Mouse (Mus musculus) lung, postnatal 14 days (tissue): ENCODE results near the gene Gabrb3.

Source experiments
- DNase-seq: peaks from one replicate; pipeline ENCODE4 v3.0.0; 2021

Gabrb3 gene

DNA sequence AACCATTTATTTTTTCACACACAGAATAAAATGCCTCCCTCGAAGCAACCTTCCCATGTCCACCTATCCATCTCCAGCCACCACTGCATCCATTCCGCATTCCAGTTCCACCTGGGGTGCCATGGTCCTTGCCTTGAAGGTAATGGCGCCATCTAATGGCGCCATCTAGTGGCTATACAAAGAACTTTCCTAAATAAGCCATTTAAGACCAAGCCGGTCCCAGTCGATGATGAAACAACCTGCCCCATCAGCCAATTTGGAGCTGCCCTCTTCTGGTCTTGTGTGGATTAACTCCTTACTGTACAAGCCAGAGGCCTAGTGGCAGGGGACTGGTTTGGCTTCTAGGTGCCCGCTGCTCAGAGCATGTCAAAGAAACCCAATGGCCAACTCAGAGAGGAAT is 119.1 kb downstream of the Gabrb3 start:
- DNase-seq: no peak

DNA sequence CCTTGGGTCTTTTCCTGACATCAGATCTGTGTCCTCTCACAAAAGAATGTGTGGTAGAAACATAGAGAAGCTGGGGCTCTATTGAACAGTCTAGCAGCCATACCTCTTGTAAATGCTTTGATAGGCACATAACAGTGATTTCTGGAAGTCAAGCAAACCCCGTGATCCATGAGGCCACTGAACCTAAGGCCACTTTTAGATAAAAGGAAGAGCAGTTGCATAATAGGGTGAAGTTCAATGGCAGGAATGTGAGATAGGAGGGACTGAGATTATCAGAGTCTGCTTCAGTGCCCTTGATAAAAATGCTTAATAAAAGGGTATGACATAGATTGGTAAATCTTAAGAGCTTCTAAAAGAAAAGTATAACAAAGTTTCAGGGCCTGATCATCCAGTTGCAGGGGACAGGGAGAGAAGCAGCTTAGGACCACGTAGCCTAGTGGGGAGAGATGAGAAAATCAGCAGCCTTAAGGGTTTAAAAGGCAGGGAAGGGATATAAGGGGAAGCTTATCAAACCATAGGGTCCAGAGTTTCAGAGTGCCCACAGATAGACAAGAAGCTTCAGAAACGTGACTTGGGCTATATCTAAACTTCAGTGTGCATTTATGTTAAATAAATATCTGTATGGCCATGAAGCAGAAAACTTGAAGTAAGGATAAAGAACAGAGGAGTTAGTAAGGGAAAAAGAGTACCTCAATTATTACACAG is 141.4 kb downstream of the Gabrb3 start:
- no peak for DNase-seq

DNA sequence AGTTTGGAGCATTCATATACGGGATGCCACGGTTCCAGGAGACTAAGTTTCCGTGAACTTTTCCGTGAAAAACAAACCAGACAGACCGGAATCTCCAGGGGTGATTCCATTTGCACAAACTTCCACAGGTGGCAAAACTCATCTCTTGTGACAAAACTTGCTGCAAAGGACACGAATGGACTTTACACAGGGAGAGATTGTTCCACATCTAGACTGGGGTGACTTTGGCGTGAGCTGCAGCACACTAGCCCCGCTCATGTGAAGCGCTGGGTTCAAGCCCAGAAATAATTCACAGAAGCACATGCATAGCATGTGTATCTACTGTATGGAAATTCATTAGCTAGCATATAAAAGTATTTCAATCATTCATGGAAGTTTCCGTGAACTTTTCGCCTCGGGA is 144.9 kb downstream of the Gabrb3 start:
- DNase-seq: no peak

DNA sequence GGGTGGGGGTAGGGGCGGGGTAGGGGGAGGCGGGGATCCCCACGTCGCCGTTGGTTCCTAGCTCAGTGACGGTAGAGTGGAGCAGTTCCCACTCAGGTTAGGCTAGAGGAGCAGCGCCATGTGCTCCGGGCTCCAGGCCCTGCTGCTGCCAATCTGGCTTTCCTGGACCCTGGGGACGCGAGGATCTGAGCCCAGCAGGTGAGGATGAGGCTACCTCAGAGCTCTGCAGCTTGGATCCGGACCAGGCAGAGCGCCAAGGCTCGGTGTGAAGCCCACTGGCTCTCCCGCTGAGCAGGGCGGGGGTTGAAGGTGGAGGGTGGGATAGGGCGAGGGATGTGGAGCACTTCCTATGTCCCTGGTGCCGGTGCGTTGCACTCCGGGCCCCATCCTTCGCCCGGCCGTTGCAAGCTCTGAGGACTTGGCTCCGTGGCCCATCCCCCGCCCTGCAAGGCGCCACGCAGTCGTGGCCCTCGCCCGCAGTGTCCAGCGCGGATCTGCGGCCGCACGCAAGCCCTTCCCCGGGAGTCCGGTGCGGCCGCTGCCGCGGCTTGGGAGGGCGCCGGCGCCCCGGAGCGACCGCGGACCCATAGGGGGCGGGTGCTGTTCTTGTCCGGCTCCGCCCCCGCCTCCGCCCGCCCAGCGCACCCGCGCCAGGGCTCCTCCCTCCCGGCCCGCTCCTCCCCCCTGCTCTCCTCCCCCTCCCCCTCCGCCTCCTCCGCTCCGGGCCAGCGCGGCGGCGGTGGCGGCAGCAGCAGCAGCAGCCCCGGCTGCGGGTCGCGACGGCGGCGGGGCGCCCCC is 171.2 kb downstream of the Gabrb3 start:
- DNase-seq: peak; percentile 10

DNA sequence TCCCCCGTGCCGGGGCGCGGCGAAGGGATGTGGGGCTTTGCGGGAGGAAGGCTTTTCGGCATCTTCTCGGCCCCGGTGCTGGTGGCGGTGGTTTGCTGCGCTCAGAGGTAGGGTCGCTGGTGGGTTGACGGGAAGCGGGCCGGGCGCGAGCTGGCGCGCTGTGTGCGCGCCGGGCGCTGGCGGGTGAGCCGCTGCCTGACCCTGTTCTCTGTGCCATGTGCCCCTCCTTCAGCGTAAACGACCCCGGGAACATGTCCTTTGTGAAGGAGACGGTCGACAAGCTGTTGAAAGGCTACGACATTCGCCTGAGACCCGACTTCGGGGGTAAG is 171.7 kb downstream of the Gabrb3 start:
- DNase-seq: no peak

DNA sequence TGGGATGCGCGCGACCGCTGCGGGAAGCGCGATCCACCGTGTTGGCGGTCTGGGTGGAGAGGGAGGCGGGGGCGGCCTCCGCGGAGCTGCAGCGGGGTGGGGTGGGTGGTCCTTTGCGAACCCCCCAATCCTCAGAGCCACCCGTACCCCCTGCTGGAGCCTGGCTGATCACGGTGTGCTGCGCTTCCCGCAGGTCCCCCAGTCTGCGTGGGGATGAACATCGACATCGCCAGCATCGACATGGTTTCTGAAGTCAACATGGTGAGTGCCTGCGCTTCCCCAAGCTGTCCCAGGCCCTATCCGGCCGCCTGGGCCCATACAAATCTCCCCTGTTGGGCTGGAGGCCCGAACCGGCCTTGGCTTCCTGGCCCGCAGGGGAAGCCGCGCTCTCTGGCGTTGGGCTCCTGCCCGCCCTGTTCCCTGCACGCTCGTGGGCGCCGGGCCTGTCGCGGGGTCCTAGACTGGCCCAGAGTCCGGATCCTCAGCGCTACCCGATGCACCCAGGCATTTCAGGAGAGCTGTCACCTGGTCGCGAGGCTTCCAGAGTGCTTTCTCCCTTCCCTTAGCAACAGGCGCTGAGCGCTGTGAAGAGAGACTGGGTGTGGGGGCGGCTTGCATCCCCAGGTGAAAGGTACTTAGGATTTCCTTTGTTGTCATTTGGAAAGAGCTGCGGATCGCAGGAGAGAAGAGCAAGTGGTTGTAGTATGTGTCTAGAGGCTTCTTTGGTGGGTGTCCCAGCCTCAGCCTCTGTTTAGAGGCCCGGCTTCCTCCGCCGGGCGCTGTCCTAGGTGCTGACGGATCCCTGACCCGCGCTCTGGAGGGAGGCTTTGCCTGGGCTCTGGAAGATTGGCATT is 172.3 kb downstream of the Gabrb3 start:
- peak; percentile 7 for DNase-seq

DNA sequence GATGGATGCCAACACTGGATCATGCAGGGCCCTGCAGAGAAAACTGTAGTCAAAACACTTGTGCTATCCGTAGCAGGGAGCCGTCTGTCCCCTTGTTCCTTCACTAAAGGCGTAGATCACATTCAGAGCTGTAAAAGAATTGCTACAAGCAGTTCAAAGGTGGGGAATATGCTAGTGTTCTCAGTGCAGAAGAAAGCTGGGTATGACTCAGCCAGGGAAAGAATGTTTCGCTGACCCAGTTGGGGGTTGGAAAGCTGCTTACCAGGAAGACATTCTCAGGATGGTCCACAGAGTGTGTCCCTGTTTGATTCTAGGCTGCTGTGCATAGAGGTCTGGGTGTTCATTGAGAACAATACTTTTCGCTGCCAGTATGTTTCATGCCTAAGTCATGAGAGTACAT is 177.8 kb downstream of the Gabrb3 start:
- no peak for DNase-seq

DNA sequence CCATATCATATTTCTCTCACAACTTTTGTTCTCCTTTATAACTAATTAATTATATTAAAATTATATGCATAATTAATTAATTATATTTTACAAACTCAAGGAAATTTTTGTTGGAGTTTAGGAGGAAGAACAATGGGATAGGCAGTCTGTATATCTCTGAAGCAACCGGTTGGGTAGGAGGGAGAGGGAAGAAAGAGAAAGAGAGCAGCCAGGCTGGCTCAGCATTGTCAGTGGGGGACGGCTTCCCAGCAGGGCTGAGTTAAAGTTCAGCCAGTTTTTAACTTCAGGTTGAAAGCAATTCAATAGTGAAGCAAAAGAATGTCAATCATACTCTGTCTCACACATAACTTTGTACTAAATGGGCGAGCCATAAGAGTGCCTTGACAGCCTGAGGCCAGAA is 199.2 kb downstream of the Gabrb3 start:
- no peak for DNase-seq

DNA sequence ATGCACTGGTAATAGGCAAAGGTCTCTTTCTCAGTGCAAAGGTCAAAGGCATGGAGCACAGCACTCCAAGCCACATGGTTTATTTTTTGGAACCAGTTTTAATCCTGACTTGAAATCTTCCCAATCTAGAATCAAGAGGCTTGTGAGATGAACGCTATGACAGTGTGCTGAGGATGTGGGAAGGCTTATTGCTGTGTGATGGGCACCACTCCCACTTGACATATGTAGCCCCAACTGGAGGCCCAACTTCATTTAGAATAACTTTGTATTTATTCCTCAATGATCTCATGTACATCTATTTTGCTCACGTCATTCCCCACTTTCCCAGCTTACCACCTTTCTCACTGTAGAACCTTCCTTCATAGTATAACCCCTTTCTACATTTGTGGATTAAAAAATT is 200.5 kb downstream of the Gabrb3 start:
- DNase-seq: no peak

DNA sequence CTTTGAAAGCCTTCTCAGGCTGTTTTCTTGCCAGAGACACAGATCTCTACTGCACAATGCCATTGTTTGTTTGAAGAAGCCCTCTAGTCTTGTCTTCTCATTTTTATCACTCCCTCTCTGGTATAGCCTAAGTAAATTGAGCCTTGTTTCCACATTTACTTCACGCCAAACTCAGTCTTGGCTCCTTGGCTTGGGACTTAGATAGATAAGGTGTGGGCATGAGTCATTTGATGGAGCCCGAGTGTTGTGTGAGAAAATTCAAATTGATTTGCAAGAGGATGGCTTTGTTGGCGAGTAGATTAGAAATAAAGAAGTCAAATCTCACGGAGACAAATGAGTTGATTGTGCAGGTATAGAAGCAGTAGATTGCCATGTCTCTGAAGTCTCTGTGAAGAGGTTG is 204.2 kb downstream of the Gabrb3 start:
- no peak for DNase-seq

DNA sequence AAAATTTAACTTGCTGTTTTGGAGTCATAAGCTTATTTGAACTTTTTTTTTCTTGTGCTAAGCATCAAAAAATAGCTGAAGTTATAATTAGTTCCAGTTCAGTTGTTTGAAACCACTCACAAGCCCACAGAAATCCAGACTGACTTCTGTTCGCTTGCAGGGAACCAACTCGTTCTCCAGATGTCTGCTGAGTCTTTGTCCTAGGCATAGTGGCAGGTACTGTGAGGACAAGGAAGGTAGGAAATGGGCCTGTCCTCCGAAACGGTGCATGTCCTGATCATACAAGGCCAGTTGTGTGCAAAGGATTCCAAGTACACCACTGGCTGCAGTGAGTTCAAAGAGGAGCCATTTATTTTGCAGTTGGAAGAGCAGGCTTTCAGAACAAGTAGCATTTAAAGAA is 215.5 kb downstream of the Gabrb3 start:
- DNase-seq: no peak

DNA sequence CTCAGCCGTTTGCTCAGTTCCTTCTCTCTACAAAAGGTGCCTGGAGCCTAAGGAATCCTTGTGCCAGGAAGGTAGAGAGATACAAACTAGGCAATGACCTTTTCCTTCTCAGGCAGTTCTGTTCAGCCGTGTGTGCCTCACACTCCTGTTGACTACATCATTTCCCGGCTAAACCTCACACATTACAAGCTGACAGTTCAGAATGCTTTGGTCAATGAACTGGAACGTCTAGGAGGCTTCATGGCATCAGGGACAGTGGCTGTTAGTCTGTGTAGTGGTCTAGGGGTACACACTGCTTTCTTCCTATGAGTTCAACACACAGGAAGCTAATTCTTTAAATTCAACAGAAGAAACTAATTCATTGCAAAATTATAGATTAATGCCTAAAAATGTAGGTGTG is 216.2 kb downstream of the Gabrb3 start:
- DNase-seq: no peak

DNA sequence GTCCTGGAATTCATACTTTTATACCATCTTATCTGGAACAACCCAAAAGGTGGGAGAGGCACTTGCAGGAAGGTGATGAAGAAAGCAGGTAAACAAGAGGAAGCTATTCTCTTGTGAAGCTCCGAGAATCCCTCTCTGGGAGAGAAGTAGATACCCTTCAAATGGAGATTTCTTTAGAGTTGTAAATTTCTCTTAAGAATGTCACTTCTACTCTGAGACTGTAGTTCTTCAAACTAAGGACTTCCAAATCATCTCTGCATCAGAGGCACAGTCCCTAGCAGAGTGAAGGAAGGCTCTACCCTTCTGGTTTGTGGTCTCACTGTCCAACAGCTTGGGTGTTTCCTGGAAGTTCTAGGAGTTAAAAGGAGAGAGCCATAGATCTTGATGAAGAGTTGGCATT is 221.3 kb downstream of the Gabrb3 start:
- no peak for DNase-seq

DNA sequence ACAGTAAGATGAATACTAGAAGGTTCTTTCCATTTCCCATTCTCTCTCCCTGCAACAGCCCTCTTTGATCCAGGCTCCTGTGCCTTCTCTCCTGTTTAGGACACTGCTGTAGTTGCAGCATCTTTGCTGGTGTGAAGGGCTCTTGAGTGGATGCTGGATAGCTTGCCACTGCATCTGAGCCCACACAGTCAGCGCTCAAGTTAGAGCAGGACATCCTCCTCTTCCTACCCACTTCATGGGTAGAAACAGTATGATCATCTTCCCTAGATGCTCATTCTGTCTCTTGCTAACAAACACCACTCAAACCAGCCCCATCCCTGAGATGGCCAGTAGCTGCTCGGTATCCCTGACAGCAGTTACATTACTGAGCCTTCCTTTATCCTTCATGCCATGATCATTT is 227.9 kb downstream of the Gabrb3 start:
- no peak for DNase-seq

DNA sequence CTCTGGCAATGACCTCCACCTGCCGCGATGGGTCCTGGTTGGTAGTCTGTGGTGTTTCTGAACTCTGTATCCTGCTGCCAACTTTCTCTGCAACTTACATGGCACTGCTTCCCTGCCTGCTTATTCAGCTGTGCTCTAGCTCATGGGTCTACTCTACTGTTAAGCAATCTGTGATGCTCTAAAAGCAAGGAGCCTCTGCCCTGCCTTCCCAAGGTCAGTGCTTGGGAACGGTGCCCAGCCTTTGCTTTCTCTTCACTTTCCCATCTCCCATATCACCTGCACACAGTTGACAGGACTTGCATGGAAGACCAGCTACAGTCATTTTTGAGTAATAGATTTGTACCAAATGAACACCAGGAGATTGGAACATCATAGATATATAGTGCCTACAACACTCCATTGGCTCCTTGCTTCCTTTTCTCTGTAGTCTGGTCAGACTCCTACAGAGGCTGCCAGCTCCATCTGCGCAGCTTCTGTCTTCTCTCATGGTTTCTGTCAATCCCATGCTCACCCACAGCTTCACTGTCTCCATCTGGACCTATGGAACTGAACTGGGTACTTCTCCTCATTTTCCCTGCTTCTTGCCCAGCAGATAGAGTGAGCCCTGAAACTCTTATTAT is 228.8 kb downstream of the Gabrb3 start:
- no peak for DNase-seq

DNA sequence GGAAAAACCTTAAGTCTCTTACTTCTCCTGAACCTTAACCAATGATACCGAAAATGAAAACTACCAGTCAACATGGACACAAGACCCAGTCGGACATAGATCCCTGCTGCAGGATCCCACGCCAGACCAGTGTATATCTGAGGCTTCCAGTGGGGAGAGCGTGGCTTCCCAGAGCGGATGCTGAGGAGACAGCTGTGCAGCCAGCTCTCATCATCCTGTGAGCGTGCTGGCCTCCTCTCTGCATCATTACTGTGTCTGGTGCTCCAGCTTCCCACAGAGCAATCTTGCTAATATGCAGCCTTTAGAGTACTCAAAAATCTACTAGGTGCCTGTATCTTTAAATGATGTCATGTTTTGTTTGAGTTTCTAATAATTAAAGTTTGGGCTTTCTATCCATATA is 257.9 kb downstream of the Gabrb3 start:
- no peak for DNase-seq

DNA sequence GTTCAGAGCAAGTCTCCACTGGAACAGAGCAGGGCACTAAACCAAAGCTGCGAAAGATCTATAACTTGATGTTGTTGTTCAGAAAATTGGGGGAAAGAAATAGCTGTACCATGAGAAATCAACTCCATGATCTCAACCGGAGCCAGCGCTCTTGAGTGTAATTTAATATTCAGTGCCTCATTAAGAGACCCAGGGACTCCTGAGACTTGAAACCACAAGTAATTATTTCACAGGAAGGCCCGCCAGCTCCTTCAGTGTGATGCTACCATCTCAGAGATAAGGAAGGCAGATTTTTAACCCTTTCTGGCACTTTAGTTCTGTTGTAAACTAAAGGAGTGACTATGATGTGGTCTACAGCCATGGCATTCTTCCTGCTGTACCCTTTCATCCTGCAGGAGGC is 270.3 kb downstream of the Gabrb3 start:
- DNase-seq: no peak

DNA sequence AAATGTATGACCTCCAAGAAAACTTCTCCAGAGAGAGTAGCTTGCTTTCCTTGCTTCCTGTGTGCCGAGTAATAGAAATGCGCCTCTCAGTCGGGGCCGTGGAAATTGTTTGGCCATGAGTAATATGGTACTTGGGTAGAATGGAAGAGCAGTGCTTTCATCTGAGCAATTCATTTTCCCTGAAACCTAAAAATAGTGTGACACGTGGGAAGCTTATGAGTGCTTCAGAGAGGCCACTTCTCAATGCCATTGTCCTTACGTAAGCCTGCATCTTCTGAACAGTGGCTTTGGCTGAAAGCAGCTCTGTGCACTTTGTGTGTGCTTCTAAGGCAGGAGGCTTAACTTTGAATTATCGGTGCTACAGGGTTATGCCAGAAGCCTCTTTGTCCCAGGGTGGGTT is 280.9 kb downstream of the Gabrb3 start:
- no peak for DNase-seq

DNA sequence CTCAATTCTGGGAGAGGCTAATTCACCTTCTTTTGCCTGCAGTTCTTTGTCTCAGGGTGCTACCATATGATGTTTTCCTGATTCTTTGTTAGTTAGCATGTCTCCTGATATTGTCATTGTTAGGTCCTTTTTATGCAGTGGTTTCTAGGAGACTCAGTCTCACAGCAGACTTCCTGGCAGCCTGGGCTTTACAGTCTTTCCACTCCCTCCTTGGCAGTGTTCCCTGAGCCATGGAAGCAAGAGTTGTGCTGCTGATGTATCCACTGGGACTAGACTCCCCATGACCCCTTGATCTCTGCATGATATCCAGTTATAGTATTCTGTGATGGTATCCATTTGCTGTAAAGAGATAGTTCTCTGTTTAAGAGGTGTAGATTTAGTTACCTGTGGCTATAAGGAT is 281.6 kb downstream of the Gabrb3 start:
- DNase-seq: no peak

DNA sequence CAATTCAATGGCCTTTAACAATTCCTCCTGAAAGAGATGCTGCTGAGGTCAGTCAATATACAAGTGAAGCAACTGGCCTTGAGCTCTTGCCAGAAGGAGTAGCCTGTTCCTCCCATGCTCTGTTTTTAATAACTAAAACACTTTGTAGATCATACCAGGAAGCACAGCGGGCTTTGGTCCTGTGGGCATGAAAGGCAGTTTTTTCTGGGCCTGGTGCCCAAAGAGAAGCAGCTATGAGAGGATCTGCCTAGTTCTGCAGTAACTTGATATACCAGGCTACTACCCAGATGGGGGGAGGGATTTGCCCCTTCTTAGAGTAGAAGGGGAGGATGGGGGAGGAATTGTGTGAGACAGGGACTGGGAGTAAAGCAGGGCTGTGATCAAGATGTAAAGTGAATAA is 284.1 kb downstream of the Gabrb3 start:
- no peak for DNase-seq

DNA sequence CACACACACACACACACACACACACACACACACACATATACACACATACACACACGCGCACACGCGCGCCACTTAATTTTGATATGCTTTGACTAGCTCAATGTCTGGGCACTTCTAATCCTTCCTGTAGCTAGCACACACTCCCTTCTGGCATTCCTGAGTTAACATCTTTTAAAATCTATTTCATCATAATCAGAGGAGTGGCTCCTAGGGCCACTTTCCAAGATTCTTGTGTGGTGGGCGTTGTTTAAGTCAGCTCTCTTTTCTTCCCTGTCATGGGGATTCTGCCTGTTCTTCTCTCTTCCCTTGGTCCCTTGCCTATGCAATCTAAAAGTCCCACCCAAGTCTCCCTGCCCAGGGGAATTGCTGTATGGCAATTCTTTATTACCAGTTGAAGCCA is 286.6 kb downstream of the Gabrb3 start:
- DNase-seq: no peak

DNA sequence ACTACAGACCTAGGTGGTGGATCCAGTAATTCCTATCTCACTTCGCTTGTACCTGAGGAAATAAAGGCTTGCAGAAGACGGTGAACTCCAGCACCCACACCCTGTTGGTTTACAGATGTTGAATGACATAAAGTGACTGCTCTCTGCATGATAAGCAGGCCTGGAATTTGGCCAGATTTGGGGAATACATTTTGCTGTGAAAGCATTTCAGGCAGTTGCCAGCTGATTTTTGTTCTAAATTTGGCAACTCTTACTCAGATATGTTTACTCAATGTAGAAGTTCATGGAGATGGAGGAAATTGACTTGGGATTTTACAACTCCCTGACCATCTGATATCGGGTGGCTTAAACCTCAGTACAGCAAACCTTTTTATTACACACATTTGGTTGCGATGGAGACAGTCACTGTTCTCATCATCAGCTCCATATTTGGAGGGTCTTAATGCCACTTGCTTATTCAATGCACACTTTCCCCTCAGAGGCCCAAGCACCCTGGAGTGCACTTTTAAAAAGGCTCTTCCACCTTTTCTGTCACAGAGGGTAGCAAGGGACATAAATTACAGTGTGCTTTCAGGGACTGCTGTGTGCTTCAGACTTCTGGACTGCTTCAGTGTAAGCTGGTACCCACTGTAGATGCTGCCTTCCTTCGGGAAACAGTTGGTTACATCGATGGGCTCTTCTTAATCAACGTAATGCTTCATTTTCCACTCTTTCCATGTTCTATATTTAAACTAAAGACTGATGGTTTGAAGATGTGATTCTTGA is 287.7 kb downstream of the Gabrb3 start:
- DNase-seq: no peak

DNA sequence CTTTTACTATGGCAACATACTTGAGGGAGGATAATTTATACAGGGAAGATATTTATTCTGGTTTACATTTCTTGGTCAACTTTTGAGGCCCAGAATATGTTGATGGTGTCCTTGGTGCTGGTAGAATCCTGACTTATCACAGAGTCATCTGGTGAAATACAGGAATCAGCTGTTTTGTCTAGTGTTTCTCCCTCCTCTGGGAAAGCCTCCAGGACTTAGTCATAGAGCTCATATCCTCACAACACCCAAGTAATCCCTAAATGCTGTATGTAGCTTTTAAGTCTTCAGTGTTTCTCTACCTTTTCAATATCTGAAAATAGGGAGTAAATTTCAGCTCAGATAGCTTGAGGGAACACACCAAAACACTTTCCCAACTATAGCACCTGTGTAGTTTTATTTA is 292.2 kb downstream of the Gabrb3 start:
- no peak for DNase-seq
